Mouse (Mus musculus): ENCODE data around the gene Wnt9a.

DNA sequence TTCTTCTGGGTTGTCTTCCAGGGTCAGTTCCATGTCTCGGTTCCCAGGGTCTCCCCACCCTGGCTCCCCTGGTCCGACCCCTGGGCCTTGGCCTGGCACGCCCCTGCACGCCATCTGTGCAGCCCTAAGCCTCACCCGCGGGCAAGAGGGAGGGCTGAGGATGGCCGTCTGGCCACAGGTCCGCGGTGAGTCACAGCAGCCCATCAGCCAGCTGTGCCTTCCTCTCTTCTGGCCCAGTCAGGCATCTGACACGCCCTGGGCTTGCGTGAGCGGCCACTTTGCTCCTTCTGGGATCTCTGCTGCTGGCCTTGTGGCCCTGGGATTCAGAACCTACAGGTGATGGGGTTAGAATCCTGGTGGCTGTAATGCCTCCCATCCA is 1.4 kb downstream of the Wnt9a start:
- TF ChIP-seq CTCF (IDR thresholded peaks at IDR 0.05; ENCODE audit: borderline replicate concordance, insufficient read depth, low read depth, low read length) (no peak), POLR2A (IDR thresholded peaks at IDR 0.05; ENCODE audit: borderline replicate concordance, insufficient read depth, low read length) (no peak)

Data from cerebellum, adult 2 months (tissue).